Mouse (Mus musculus) hindbrain, embryonic 13.5 days (tissue): Measurements from ENCODE around the gene Rimbp3. TPM values are rescaled to one million over a fixed set of nuclear protein-coding genes. Genes with fewer than 3 reads are reported as not detected.

Experiments used
- ATAC-seq: fragments of 200-750 bp; cut with Nextera tagmentation; 2 replicates; pipeline ENCODE4 v1.8.0; 2017; ENCODE audit warnings: moderate TSS enrichment; ENCODE audit not compliant: low FRiP score
- H3K27ac ChIP-seq: fragments of 300-500 bp; sonication (generic); 2 replicates; pipeline ENCODE4 v1.5.1; 2015; ENCODE audit warnings: inconsistent platforms, mild to moderate bottlenecking, moderate library complexity
- H3K27me3 ChIP-seq: fragments of 300-500 bp; sonication (generic); 2 replicates; pipeline ENCODE4 v1.6.1; 2015; ENCODE audit warnings: mild to moderate bottlenecking, inconsistent platforms
- H3K36me3 ChIP-seq: fragments of 300-500 bp; sonication (generic); 2 replicates; pipeline ENCODE4 v1.6.1; 2015; ENCODE audit warnings: mild to moderate bottlenecking, inconsistent platforms
- H3K4me1 ChIP-seq: fragments of 300-500 bp; sonication (generic); replicated peaks from 2 replicates; pipeline ENCODE4 v1.6.1; 2015; ENCODE audit warnings: inconsistent platforms
- H3K4me2 ChIP-seq: fragments of 300-500 bp; sonication (generic); 2 replicates; pipeline ENCODE4 v1.6.1; 2015; ENCODE audit warnings: inconsistent platforms, mild to moderate bottlenecking, moderate library complexity
- H3K4me3 ChIP-seq: fragments of 300-500 bp; sonication (generic); 2 replicates; pipeline ENCODE4 v1.5.1; 2015; ENCODE audit warnings: mild to moderate bottlenecking, inconsistent platforms
- H3K9ac ChIP-seq: fragments of 300-500 bp; sonication (generic); 2 replicates; pipeline ENCODE4 v1.6.1; 2015; ENCODE audit warnings: mild to moderate bottlenecking, inconsistent platforms
- H3K9me3 ChIP-seq: fragments of 300-500 bp; sonication (generic); 2 replicates; pipeline ENCODE4 v1.6.1; 2016; ENCODE audit warnings: inconsistent platforms
- WGBS: fragments of 180-500 bp; shearing (Covaris S2); methylation state at CpG from one replicate; pipeline ENCODE4 v1.1.7; 2015; 5-methylcytosine and 5-hydroxymethylcytosine counted together
- polyA plus RNA-seq: library from polyadenylated mRNA; unstranded; fragments of >200 nt; fragmentation: Nextera tagmentation; extraction: Ambion mirVana; gene quantifications from 2 replicates; pipeline ENCODE4 v1.2.1, GENCODE M21; 2015

The Rimbp3 gene
- polyA plus RNA-seq, 1 experiment from 2014 or later = 1.8 TPM

DNA sequence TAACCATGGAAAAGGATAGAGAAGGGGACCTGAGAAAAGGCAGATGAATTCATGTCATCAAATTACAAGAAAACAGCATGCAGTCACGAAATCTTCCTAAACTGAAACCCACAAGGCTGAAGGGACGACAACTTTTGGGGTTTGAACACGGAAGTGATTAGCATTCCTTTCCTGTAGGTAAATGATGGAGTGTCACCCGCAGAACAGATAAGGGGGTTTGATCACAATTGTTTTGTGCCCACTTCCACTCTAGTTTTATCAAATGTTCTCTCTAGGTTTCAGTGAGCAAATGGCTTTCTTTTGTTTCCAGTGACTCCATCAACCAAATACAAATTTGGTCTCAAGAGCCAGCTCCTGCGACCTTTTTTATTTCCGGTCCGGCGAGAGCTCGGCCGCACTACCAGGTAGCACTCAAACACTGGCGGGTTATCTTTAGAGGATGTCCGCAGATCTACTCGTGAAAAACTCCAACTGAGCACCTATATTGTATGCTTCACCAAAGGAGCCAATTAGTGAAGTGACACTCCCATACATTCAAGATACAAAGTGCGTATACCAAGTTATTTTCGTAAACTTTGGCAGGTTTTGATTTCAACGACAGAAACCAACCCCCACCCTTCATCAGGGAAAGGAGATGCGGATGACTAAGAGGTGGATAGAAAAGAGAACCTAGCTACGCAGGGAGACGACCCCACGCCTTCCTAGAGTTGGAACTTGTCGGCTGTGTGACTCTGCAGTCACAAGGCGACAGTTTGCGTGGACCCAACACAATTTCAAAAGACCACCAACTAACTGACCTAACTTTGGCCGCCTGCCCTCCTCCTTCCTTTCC lies 8.1 kb upstream of the Rimbp3 start:
- no peak for ATAC-seq
- Histone ChIP-seq H3K4me1 (peaks cover 20% of the 10 kb centered on the region), H3K27ac (peak overlapping the region; percentile 85), H3K27me3 (no peaks in the 10 kb centered on the region), H3K9me3 (no peaks in the 10 kb centered on the region), H3K4me3 (peak overlapping the region; percentile 100), H3K9ac (peak overlapping the region; percentile 99), H3K4me2 (peak overlapping the region; percentile 80), H3K36me3 (no peaks in the 10 kb centered on the region)
- 8% methylated on average over 24 of the region's 24 CpGs for WGBS

DNA sequence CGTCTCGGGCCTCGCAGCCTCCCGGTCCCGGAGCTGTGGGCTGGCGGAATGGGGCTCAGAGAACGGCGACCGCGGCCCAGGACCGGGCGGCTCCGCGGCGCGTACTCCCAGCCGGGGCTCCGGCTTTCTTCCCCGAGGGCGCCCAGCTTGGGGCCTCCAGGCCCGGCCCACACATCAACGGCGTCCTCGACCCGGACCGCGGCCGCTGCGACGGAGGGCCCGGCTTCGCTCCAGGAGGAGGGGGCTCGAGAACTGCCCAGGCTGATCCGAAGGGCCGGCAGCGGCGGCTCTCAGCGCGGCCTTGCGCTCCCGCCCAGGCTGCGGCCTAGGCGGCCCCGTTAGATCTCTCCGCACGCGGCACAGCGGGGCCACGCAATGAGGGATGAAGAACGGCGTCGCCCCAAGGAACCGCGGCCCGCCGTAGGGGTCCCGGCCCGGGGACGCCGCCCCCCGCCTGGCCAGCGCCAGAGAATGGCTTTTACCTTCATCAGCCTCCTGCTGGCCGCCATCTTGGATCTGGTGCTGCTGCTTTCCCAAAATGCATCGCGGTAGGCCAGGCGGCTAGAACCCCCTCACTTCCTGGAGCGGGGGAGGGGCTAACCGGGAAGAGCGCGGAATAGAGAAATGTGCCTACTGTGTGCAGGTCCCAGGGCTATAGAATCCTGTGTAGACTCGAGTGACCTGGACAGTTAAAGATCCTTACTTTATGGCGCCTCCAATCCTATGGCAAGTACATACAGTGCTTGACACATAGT lies 7.3 kb upstream of the Rimbp3 start:
- Histone ChIP-seq H3K4me2 (peak overlapping the region; percentile 80), H3K27me3 (0 out of 2 replicates have a peak, but pooled peaks cover 3% of the 10 kb centered on the region), H3K4me1 (peaks cover 20% of the 10 kb centered on the region), H3K36me3 (no peaks in the 10 kb centered on the region), H3K4me3 (peak overlapping the region; percentile 100), H3K27ac (peak overlapping the region; percentile 85), H3K9ac (peak overlapping the region; percentile 99), H3K9me3 (no peaks in the 10 kb centered on the region)
- ATAC-seq = peak; percentile 89
- WGBS = under 1% methylated on average over 70 of the region's 72 CpGs

DNA sequence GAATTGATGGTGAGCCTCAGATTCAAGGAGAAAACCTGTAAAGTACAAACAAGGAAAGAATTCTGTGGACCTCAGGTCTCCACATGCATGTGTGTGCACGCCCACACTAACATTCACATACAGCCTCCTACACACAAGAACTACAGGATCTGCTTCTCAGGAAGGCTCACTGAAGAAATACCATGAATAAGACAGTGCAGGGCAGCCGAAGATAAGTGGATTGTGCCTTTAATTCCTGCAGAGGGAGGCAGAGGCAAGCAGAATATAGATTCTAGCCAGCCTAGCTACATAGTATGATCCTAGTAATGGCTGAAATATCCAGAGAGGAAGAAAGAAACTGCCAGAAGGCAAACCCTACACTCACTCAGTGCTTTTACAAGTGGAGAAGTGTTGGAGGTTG lies 6.4 kb upstream of the Rimbp3 start:
- no peak overlapping the region for H3K9ac ChIP-seq
- H3K4me3 ChIP-seq = no peak overlapping the region
- H3K4me1 ChIP-seq = peaks cover 20% of the 10 kb centered on the region
- ATAC-seq = peak; percentile 25; the same call in 1 of the 2 replicates
- H3K4me2 ChIP-seq = no peak overlapping the region
- peaks cover 8% of the 10 kb centered on the region; the same call in 1 of the 2 replicates for H3K27me3 ChIP-seq
- no peaks in the 10 kb centered on the region for H3K9me3 ChIP-seq
- H3K36me3 ChIP-seq = no peaks in the 10 kb centered on the region
- H3K27ac ChIP-seq = 0 out of 2 replicates have a peak overlapping the region, but pooled peaks have one; percentile 35
- 64% methylated on average over 2 of the region's 2 CpGs for WGBS

DNA sequence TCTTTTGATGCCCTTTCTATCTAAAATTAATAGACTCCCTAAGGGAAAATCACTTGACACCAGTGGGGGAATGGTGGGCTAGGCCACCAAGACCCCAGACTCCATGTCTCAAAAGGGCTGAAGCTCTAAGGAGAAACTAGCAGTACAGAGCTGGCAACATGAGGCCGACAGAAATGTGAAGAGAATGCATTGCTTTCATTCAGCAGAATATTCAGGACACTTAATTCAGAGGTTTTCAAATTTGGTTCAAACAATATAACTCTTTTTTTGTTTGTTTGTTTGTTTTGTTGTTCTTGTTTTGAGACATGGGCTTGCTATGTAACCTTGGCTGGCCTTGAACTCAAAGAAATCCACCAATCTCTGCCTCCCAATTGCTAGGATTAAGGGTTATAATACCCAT lies 5.9 kb upstream of the Rimbp3 start, which contains the start of gene Ube2l3:
Gene Ube2l3 (minus strand): TSS at position 101 of the 400 bp plus-strand sequence.
- peaks cover 11% of the 10 kb centered on the region for H3K27me3 ChIP-seq
- peak within 1 kb of the TSS; percentile 99; the same call in 1 of the 2 replicates for H3K9ac ChIP-seq
- H3K4me2 ChIP-seq = peak within 1 kb of the TSS; percentile 80
- 0 out of 2 replicates have a peak within 1 kb of the TSS, but pooled peaks have one; percentile 85 for H3K27ac ChIP-seq
- peak within 1 kb of the TSS; percentile 100 for H3K4me3 ChIP-seq
- H3K9me3 ChIP-seq = no peaks in the 10 kb centered on the region
- WGBS = 95% methylated on average over 1 of the region's 1 CpGs
- no peak for ATAC-seq
- H3K4me1 ChIP-seq = peaks cover 20% of the 10 kb centered on the region
- no peaks in the 10 kb centered on the region for H3K36me3 ChIP-seq

DNA sequence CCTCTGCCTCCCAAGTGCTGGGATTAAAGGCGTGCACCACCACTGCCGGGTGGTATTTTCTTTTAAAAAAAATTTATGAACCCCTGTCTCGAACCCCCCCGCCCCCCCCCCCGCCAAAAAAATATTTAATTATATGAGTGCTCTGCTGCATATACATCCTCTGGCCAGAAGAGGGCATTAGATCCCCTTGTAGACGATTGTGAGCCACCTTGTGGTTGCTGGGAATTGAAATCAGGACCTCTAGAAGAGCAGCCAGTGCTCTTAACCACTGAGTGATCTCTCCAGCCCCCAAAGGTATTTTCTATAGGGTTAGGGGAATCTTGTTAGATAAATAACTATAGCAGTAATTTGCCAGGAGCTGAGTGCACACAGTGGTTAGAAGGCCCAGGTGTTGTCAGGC lies 3.4 kb upstream of the Rimbp3 start:
- Histone ChIP-seq H3K4me2 (no peak overlapping the region), H3K4me3 (no peak overlapping the region), H3K36me3 (no peaks in the 10 kb centered on the region), H3K9ac (no peak overlapping the region), H3K9me3 (no peaks in the 10 kb centered on the region), H3K27ac (no peak overlapping the region), H3K27me3 (peaks cover 13% of the 10 kb centered on the region), H3K4me1 (peaks cover 20% of the 10 kb centered on the region)
- WGBS = 10% methylated on average over 6 of the region's 6 CpGs
- ATAC-seq = no peak

DNA sequence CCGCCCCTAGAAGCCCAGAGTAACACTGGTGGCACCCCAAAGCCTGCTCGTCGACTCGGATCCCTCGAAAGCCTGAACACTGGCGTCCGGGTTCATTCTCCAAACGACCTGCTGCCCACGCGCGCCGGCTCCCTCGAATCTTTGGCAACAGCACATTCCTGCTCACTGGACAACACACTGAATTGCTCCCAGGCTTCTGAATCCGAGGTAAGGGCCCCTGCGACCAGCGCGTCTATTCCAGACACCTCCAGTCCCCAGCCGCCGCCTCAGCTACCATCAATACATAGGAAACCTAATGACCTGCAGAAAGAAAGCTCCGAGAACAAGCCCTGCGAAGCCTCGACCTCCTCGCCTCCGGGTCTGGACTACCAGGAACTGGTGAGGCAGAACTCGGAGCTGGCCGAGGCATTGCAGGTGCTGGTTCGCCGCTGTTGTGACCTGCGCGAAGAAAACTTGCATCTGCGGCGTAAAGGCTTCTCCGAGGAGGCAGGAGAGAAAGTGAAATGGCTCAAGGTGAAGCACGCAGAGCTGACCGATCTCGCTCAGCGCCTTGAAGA lies 1.1 kb downstream of the Rimbp3 start:
- no peaks in the 10 kb centered on the region for H3K9me3 ChIP-seq
- peak overlapping the region; percentile 82 for H3K4me2 ChIP-seq
- ATAC-seq = peak; percentile 6
- peak overlapping the region; percentile 55 for H3K4me3 ChIP-seq
- H3K4me1 ChIP-seq = peaks cover 26% of the 10 kb centered on the region
- peak overlapping the region; percentile 92 for H3K27ac ChIP-seq
- 2% methylated on average over 37 of the region's 37 CpGs for WGBS
- no peaks in the 10 kb centered on the region for H3K36me3 ChIP-seq
- H3K9ac ChIP-seq = peak overlapping the region; percentile 77
- H3K27me3 ChIP-seq = peaks cover 21% of the 10 kb centered on the region

DNA sequence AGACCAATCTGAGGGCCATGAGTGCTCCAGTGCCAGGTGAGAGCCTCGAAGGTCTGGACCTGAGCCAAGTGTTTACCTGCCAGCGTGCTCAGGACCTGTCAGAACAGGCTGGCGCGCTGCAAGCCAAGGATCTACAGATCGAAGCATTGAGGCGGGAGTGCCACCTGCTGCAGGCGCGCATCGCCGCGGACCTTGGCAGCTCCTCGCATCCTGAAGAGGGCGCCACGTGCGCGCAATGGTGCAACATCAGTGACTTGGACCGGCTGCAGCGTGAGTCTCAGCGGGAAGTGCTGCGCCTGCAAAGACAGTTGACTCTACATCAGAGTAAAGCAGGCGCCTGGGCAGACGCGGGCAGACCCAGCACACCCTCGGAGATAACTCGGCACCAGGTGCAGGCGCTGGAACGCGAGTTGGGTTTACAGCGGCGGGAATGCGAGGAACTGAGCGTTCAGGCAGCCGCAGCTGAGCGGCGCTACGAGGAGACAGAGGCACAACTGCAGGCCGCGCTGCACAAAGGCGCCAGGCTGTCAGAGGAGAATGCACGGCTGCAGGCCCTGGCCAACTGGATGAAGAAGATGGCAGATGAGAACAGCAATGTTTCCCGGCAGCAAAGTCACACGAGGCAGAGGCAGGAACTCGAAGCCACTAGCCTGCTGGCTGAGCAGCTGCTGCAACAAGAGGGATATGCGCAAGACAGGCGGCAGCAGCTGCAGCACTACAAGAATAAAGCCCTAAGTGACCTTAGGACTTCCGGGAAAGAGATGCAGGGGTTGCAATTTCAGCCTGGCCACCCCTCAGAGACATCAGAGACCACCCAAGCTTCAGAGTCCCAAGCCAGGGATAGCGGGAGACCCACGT lies 1.8 kb downstream of the Rimbp3 start:
- Histone ChIP-seq H3K4me2 (peak overlapping the region; percentile 82), H3K4me1 (peaks cover 26% of the 10 kb centered on the region), H3K4me3 (peak overlapping the region; percentile 55), H3K27ac (peak overlapping the region; percentile 92), H3K9ac (peak overlapping the region; percentile 77), H3K36me3 (no peaks in the 10 kb centered on the region), H3K27me3 (peaks cover 21% of the 10 kb centered on the region), H3K9me3 (no peaks in the 10 kb centered on the region)
- peak; percentile 65 for ATAC-seq
- WGBS = 7% methylated on average over 48 of the region's 48 CpGs

DNA sequence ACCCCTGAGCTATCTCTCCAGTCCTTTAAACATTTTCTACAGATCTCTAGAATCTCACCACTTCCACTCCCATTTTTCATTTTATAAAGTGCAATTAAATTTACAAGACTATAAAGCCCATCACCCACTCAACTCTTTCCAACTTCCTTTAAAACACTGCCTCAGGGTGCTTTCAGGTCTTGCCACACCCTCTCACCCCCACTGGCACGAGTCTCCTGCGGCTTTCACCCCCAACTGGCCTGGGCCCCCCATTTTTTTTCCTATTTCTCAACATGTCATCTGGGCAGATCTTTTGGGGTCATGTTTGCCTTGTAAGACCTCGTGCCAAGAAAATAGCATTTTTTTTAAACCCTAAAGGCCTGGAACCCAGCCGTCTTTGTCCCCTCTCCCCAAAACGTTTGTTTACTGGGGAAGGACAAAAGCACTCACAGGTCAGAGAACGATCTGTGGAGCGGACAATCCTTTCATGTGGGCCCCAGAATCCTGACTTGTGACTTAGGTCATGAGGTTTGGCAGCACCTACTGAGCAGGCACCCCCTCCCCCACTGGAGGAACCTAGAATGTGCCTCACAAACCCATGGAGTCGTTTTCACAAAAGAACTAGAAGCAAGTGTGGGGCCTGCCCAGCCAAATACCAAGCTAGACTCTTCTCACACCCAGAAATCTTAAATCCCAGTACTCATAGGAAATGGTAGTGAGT lies 8.7 kb downstream of the Rimbp3 start:
- Histone ChIP-seq H3K36me3 (no peaks in the 10 kb centered on the region), H3K27ac (no peak overlapping the region), H3K9ac (no peak overlapping the region), H3K9me3 (no peaks in the 10 kb centered on the region), H3K4me3 (no peak overlapping the region), H3K27me3 (no peaks in the 10 kb centered on the region), H3K4me2 (no peak overlapping the region), H3K4me1 (no peaks in the 10 kb centered on the region)
- no peak for ATAC-seq
- WGBS = 65% methylated on average over 8 of the region's 8 CpGs

DNA sequence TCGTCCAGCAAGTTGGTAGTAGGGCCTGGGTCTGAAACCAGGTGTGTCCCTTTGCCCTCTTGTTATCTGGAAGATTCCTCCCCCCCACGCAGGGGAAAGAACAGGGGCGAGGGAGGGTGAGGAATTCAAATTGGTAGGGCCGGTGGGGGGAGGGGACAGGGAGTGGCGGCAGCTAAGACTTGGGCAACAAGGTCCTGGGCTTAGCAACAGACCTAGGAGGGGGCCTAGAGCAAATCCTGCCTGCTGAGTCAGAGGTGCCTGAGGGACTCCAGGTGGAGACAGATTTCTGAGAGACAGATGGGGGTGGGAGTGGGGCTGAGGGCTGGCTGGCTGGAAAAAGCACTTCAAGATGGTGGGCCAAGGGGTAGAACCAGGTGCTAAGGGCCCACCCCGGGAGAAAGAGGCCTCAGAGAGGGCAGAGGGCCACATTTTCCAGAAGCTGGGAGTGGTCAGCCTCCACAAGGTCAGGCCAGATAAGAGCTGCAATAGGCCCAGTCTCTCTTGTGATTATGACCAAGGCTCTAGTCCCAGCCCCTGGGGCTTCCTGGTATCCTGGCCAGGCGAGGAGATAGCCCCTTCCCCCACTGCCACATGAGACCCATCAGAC lies 11.8 kb downstream of the Rimbp3 start:
- 37% methylated on average over 7 of the region's 7 CpGs for WGBS
- Histone ChIP-seq H3K4me1 (no peaks in the 10 kb centered on the region), H3K9ac (no peak overlapping the region), H3K27me3 (no peaks in the 10 kb centered on the region), H3K4me3 (no peak overlapping the region), H3K9me3 (no peaks in the 10 kb centered on the region), H3K27ac (no peak overlapping the region), H3K36me3 (no peaks in the 10 kb centered on the region), H3K4me2 (no peak overlapping the region)
- ATAC-seq = no peak

DNA sequence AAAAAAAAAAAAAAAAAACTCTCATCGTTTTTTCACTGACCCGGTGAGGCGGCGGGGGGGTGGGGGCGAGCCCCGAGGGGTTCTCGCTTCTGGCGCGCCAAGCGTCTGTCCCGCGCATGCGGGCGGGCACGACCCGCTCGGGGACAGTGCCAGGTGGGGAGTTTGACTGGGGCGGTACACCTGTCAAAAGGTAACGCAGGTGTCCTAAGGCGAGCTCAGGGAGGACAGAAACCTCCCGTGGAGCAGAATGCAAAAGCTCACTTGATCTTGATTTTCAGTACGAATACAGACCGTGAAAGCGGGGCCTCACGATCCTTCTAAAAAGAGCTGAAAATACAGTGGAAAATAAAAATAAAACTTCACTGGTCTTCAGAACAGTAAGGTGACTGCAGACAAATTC lies 13.8 kb downstream of the Rimbp3 start:
- 29% methylated on average over 25 of the region's 25 CpGs for WGBS
- H3K4me2 ChIP-seq = no peak overlapping the region
- H3K27me3 ChIP-seq = no peaks in the 10 kb centered on the region
- H3K9me3 ChIP-seq = no peaks in the 10 kb centered on the region
- H3K4me3 ChIP-seq = no peak overlapping the region
- ATAC-seq = peak; percentile 100
- H3K27ac ChIP-seq = no peak overlapping the region
- H3K9ac ChIP-seq = no peak overlapping the region
- H3K4me1 ChIP-seq = no peaks in the 10 kb centered on the region
- no peaks in the 10 kb centered on the region for H3K36me3 ChIP-seq

DNA sequence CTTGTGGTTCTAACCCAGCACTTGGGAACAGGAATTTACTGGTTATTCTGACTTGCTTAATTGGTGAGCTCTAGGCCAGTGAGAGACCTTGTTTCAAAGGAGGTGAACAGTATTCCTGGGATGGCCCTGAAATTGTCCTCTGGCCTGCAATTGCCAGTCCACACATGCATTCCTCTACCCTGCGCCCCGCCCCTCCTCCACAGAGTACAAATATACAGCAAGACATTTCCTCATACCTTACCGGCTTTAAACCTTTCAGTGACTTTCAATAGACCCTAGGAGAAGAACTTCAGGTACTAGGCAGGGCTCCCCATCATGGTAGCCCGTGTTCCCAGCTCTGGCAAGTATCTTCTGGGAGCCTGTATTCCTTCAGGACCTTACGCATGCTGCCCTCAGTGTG lies 17.2 kb downstream of the Rimbp3 start:
- ATAC-seq = no peak
- Histone ChIP-seq H3K4me2 (no peak overlapping the region), H3K9ac (no peak overlapping the region), H3K9me3 (no peaks in the 10 kb centered on the region), H3K4me1 (no peaks in the 10 kb centered on the region), H3K27me3 (no peaks in the 10 kb centered on the region), H3K27ac (no peak overlapping the region), H3K36me3 (no peaks in the 10 kb centered on the region), H3K4me3 (no peak overlapping the region)
- 88% methylated on average over 5 of the region's 5 CpGs for WGBS
